Mouse (Mus musculus): ENCODE measurements around the gene Il22ra2.

The Il22ra2 gene

GRCm38 (mm10) chr10:19600093-19600420 lies 21.7 kb upstream of the Il22ra2 start:
- no peak for DNase-seq (ENCODE audit: low read depth, low spot score)

DNA sequence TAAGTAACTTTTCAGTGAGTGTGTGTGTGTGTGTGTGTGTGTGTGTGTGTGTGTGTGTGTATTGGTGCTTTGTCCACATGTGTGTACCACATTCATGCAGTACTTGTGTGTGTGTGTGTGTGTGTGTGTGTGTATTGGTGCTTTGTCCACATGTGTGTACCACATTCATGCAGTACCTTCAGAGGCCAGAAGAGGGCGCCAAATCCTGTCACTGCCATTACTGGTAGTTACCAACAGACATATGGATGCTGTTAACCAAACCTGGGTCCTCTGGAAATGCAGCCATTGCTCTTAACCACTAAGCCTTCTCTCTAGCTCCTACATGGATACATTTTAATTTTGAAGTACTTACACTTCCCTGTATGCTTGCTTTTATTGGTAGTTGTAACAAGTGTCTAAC lies 20.3 kb upstream of the Il22ra2 start:
- DNase-seq (ENCODE audit: low read depth, low spot score): peak; percentile 11

GRCm38 (mm10) chr10:19603231-19603630 lies 18.6 kb upstream of the Il22ra2 start:
- no peak for DNase-seq (ENCODE audit: low read depth, low spot score)

DNA sequence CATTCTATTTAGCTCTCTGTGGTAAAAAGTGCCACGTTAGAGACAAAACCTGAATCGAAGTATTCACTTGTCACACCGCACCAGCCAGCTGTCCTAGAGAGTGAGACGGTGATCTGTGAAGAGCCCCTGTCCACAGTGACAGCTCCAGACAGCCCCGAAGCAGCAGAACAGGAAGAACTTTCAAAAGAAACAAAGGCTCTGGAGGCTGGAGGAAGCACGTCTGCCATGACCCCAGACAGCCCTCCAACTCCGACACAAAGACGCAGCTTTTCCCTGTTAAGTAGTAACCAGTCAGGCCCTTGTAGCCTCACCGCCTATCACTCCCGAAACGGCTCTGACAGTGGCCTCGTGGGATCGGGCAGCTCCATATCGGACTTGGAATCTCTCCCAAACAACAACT lies 12.7 kb upstream of the Il22ra2 start:
- DNase-seq (ENCODE audit: low read depth, low spot score): no peak

- no peak for DNase-seq (ENCODE audit: low read depth, low spot score)
These were observed 10.2 kb upstream of the Il22ra2 start for GRCm38 (mm10) chr10:19611616-19612015.

GRCm38 (mm10) chr10:19613111-19613753 lies 8.6 kb upstream of the Il22ra2 start:
- DNase-seq (ENCODE audit: low read depth, low spot score): no peak

DNA sequence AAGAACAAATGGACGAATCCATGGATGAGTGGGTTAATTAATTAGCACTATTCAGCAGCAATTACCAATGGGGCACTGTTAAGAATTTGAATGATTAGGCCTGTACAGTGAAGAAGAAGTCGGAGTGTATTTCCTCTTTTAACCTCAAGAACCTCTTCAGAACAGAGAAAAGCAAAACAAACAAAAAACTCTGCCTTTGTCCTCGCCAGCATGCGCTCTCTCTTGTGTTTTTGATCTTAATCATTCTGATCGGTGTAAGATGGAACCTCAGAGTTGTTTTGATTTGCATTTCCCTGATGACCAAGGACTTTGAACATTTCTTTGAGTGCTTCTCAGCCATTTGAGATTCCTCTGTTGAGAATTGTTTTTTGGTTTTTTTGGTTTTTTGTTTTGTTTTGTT lies 2.1 kb upstream of the Il22ra2 start:
- DNase-seq (ENCODE audit: low read depth, low spot score): no peak

GRCm38 (mm10) chr10:19624617-19625016 lies 2.8 kb downstream of the Il22ra2 start:
- no peak for DNase-seq (ENCODE audit: low read depth, low spot score)

DNA sequence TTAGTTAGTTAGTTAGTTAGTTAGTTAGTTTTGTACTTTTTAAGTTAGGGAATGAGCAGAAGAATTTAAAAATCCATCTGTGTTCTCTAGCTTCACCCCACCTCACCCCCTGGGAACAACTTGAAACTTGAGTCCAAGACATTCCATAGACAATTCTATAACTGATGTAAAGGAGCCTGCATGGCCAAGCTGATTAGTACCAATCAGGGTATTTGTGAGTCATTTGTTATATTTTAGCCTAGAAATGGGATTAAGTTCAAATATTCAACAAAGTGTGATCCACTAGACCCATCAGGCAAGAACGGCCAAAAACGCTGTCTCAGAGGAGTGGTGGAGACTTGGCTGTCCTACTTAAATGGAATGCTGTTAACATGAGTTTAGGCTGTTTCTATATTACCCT lies 5.5 kb downstream of the Il22ra2 start:
- no peak for DNase-seq (ENCODE audit: low read depth, low spot score)

- no peak for DNase-seq (ENCODE audit: low read depth, low spot score)
These were observed 6.0 kb downstream of the Il22ra2 start for GRCm38 (mm10) chr10:19627748-19628147.

GRCm38 (mm10) chr10:19631616-19632195 lies 9.9 kb downstream of the Il22ra2 start:
- DNase-seq (ENCODE audit: low read depth, low spot score): no peak

DNA sequence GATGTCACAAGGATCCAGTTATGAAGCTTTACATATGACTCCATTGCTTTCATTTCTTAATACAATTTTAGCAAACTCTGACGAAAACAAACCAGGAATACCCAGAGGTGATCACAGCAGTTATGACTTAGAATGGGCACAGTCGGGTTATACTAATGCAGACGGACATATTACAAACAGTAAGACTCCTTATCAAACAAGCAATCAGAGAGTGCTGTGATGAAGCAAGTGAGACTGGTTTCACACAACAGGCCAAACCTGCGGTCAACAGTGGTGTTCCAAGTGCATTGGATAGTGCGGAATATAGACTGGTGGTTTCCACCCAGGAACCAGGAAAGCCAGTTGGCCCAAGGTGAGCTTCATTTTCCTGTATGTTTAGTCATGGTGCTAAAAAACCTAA lies 17.1 kb downstream of the Il22ra2 start:
- no peak for DNase-seq (ENCODE audit: low read depth, low spot score)

- no peak for DNase-seq (ENCODE audit: low read depth, low spot score)
These were observed 17.8 kb downstream of the Il22ra2 start for GRCm38 (mm10) chr10:19639630-19640029.

- DNase-seq (ENCODE audit: low read depth, low spot score): no peak
These were observed 23.3 kb downstream of the Il22ra2 start for GRCm38 (mm10) chr10:19645119-19645518.

- no peak for DNase-seq (ENCODE audit: low read depth, low spot score)
These were observed 35.6 kb downstream of the Il22ra2 start for GRCm38 (mm10) chr10:19657426-19657825.

- no peak for DNase-seq (ENCODE audit: low read depth, low spot score)
These were observed 38.2 kb downstream of the Il22ra2 start for GRCm38 (mm10) chr10:19659953-19660352.

- DNase-seq (ENCODE audit: low read depth, low spot score): no peak
These were observed 47.2 kb downstream of the Il22ra2 start for GRCm38 (mm10) chr10:19668973-19669372.

DNA sequence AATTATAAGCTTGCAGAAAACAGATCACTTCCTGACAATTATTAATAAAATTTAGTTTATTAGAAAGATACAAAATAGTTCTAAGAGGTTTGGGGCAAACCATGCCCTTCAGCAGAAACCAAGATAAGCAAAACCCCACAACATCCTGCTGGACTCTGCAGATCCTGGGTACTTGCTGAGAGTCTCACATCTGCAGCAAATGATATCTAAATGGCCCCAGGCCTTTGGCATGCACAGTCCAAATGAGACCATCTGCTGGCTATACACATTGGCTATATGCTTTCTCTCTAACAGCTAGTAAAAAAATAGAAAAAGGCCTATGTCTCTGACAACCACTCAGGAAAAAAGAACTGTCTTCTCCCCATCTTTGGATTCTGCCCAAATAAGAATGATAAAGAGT lies 50.2 kb downstream of the Il22ra2 start:
- DNase-seq (ENCODE audit: low read depth, low spot score): no peak

GRCm38 (mm10) chr10:19673146-19673545 lies 51.3 kb downstream of the Il22ra2 start:
- no peak for DNase-seq (ENCODE audit: low read depth, low spot score)

All from retina, adult 2 months (tissue).